Mouse (Mus musculus) embryonic stem cell, embryonic (primary cell): ENCODE measurements around the gene Igsf3.

Experiments used
- CTCF ChIA-PET, 4 experiments: fragments of 300-600 bp in 2 of 4; fragments of 350-600 bp in 2 of 4; sonication (Branson Sonifier 250); formaldehyde crosslinking; loops; one replicate each; lab custom pipeline; 2022; ENCODE audit warnings: inconsistent platforms in 2 of 4; lab: Charles Lee
- POLR2A ChIA-PET, 4 experiments: fragments of 300-600 bp in 2 of 4; fragments of 350-600 bp in 2 of 4; sonication (Branson Sonifier 250); formaldehyde crosslinking; loops; one replicate each; lab custom pipeline; 2022; ENCODE audit warnings: antibody characterized with exemption in 4 of 4, inconsistent platforms in 1 of 4; lab: Charles Lee

Gene Igsf3

DNA sequence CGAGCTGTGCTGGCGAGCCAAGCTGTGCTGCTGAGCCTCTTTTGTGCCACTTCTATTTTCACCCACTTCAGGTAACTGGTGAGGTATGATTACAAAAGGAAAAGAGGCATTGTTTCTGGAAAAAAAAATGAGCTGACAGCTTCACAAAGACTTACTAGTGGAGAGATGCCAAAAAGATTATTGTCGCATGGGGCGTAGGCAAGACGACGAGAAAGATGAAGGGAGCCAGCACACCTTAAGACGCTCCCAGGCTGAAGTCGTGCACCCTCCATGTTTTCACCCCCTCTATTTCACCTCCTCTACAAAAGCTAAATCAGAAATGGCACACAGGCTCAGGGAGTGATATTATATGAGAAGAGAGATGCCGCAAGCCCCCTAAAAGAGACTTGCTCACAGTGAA lies 113.6 kb downstream of the Igsf3 start:
- CTCF ChIA-PET: interaction anchor here in 2 of 4 experiments (0.6 kb wide), 2 partner anchors 118 to 133 kb away, joined by 3 to 4 read pairs; no protein-coding TSS in a partner anchor
- POLR2A ChIA-PET: no interaction called here

DNA sequence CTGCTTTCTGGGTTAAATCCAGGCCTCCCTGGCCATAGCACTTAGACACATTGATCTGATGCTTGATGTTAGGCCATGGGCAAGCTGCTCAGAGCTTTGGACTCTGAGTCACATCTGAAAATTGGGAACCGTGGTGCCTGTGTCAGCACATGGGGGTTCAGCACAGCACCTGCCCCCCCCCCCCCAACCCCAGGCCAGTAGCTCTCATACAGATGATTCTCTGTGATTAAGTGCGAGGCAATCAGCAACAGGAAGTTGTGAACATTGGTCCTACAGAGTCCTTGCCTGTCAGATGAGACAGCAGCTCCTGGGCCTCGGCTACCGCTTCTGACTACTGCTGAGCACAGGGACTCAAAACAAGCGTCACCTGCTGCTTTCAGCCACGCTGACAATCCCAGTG lies 116.0 kb downstream of the Igsf3 start:
- POLR2A ChIA-PET: interaction anchor here in 3 of 4 experiments (0.5 to 1.7 kb wide), 3 partner anchors 10 to 674 kb away, joined by 3 to 6 read pairs (median 4); no protein-coding TSS in a partner anchor
- CTCF ChIA-PET: interaction anchor here (0.7 to 5.9 kb wide), 15 partner anchors 8 to 548 kb away, joined by 3 to 56 read pairs (median 7); no protein-coding TSS in a partner anchor

DNA sequence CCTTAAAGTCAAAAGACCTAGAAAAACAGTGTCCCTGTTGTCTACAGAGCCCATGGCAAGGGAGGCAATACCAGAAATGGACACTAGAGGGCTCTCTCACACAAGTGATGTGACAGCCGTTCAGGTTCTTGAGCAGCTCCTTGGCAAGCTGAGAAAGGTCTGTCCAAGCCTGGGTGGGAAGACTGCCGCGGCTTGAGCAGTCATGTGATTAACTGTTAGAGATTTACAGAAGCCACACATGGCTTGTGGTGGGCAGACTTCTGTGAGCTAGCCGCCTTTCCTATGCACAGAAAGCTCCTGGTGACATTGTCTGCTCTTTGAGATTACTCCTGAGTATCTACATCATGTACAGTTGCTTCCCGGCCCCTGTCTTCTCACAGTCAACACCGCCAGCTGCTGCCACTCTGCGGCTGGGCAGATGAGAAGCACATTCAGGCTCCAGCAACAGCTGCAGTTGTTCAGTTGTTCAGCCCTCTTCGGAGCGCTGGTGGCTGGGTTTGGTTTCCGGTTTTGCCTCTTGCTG lies 117.1 kb downstream of the Igsf3 start:
- ChIA-PET POLR2A (interaction anchor here in 3 of 4 experiments (0.7 to 1.7 kb wide), 11 partner anchors 10 to 342 kb away, joined by 3 to 8 read pairs (median 4); partner anchors contain the start of gene Atp1a1 (in 1 of the 3)), CTCF (interaction anchor here (0.6 to 5.9 kb wide), 50 partner anchors 8 to 381 kb away, joined by 3 to 56 read pairs (median 4); no protein-coding TSS in a partner anchor)

DNA sequence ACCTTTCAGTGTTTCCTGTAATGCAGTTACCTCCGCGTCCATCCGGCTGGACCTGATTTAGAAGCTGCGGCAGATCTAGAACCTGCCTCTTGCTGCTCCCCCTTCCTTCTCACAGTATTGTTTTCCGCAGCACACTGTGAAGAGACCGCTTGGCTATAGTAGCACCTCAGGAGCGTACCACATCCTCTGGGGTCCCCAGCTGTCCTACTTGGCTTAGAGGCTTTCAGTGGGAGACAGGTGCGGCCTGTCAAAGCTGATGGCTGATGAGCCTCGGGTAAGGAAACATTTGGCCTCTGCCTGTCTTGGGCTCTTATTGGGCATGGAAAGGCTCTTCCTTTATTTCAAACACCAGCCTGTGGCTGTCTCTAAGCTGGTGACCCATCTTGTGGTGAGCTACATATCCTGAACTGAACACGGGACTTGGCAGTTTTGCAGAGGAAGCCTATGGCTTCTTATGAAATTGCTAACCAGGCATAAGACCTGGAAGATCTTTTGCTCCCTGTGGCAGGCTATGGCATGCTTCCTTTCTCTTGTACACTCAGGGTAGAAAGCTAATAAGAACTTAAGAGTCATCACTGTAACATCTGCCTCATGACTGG lies 120.6 kb downstream of the Igsf3 start:
- ChIA-PET POLR2A (interaction anchor here in 2 of 4 experiments (1.1 to 1.4 kb wide), 3 partner anchors 9 to 339 kb away, joined by 3 to 4 read pairs (median 3); no protein-coding TSS in a partner anchor), CTCF (interaction anchor here in 1 of 4 experiments (5.9 kb wide), 1 partner anchor 314 kb away, joined by 56 read pairs; no protein-coding TSS in a partner anchor)

DNA sequence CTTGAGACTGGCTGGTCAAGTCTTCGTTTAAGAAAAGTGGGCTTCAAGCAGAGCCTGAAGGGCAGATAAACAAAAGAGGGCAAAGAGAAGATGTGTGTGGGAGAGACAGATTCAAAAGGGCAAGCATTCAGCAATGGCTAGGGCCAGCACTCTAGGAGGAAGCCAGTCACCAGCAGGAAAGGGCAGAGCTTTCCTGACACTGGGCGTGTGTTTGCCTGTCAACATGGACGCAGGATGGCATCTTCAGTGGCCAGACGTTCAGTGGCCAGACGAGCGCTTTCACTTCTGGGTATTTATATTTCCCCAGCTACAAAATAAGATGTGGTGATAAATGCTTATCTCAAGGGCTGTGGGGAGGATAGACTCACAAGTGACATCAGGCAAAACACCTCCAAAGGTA lies 123.0 kb downstream of the Igsf3 start:
- ChIA-PET CTCF (no interaction called here), POLR2A (no interaction called here)

DNA sequence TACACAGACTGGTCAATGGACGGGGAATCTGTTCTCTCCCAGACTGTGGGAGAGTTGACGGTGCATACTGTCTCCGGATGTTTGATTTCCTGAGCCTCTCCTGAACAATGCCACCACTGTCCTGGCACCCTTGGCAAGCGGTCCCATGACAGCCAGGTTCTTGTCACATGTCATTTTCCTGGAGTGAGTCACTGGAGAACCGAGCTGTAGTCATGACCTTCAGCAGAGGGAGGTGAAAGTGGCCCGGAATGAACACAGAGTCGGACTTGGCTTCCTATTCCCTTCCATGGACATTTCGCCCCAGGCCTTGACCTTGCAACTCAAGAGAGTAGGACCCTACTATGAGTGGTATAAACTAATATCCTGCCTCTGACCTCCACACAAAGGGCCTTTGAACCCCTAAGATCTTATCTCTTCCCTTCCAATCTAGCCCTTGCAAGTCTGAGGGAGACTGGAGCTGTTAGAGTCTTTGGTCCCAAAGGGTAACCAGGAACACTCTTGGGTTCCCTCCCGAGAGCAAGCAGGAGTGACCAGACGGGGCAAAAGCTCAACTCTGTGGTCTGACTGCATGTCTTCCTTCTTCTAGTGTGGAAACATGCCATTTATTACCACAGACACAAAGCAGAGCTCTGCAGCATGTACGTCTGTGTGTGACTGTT lies 123.6 kb downstream of the Igsf3 start:
- POLR2A ChIA-PET: interaction anchor here in 2 of 4 experiments (0.7 to 0.8 kb wide), 2 partner anchors 19 to 380 kb away, joined by 3 read pairs; no protein-coding TSS in a partner anchor
- CTCF ChIA-PET: interaction anchor here in 1 of 4 experiments (1.8 kb wide), 1 partner anchor 14 kb away, joined by 4 read pairs; no protein-coding TSS in a partner anchor

DNA sequence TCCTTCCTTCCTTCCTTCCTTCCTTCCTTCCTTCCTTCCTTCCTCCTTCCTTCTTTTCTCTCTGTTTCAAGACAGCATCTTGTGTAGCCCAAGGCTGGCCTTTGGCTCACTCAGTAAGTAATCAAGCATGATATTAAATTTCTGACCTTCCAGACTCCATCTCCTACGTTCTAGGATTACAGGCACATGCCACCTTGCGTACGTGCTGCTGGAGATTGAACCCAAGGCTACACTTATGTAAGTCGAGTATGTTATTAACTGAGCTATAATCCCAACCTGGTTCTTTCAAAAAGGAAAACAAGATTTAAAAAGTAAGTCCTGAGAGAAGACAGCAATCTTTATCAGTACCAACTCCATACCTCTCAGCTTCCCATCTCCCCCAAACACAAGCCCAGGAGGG lies 124.7 kb downstream of the Igsf3 start:
- POLR2A ChIA-PET: interaction anchor here in 1 of 4 experiments (1.1 kb wide), 1 partner anchor 311 kb away, joined by 3 read pairs; no protein-coding TSS in a partner anchor

DNA sequence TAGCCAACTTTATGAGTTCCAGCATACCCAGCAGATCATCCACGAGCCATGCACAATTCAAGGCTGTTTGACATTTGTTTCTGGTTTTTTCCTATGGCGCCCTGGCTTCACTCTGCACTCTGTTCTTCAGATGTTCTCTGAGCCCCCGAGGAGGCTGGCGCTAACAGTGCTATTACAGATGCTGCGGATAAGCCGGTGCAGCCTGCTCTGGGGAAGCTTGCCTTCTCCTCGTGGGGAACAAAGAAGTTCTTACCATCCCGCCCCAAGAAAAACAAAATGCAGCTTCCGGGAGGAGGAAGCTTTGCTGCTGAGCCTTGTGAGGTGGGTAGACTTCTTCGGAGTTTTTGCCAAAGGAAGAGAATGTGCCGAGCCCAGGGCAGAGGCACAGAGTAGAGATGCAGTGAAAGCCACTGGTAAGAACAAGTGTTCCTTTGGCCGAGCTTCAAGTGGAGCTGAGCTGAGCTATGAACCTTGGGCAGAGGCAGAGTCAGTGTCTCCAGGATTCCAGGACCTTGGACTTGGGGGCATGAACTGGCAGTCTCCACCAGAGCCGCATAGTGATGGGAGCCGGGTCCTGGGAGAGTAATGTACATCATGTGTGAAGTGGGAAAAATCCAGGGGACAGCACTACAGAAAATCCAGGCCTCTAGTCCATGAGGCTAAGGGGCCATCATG lies 125.3 kb downstream of the Igsf3 start:
- ChIA-PET POLR2A (interaction anchor here in 2 of 4 experiments (1.1 to 1.3 kb wide), 2 partner anchors 206 to 310 kb away, joined by 3 read pairs; no protein-coding TSS in a partner anchor), CTCF (interaction anchor here in 3 of 4 experiments (0.5 to 1.8 kb wide), 6 partner anchors 9 to 310 kb away, joined by 3 to 6 read pairs (median 4); no protein-coding TSS in a partner anchor)

More for the DNA sequence above, 124.7 kb downstream of the Igsf3 start:
- CTCF ChIA-PET: interaction anchor here in 3 of 4 experiments (0.5 to 1.8 kb wide), 6 partner anchors 8 to 311 kb away, joined by 3 to 6 read pairs (median 4); no protein-coding TSS in a partner anchor

DNA sequence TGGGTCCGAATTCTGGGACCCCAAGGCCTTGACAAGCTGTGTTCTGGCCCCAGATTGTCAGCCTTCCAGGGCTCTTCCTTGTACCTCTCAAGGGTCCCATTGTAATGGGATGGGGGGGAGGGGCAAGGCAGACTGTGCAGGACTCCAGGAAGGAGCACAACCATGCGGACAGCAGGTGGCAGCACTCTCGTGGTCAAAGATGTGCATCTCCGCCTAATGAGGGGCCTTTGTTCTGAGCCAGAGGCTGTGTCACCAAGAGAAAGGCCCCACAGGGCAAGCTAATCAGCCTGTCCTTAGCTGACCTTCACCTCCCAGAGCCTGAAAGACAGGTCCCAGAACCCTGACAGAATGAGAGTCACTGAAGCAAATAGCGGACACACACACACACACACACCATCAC lies 129.3 kb downstream of the Igsf3 start:
- CTCF ChIA-PET: interaction anchor here (0.6 to 3.1 kb wide), 25 partner anchors 9 to 1269 kb away, joined by 3 to 17 read pairs (median 3); partner anchors contain the start of gene Atp1a1 (in 1 of the 4)
- POLR2A ChIA-PET: interaction anchor here in 3 of 4 experiments (0.5 to 2.0 kb wide), 12 partner anchors 9 to 300 kb away, joined by 3 to 8 read pairs (median 4); no protein-coding TSS in a partner anchor

DNA sequence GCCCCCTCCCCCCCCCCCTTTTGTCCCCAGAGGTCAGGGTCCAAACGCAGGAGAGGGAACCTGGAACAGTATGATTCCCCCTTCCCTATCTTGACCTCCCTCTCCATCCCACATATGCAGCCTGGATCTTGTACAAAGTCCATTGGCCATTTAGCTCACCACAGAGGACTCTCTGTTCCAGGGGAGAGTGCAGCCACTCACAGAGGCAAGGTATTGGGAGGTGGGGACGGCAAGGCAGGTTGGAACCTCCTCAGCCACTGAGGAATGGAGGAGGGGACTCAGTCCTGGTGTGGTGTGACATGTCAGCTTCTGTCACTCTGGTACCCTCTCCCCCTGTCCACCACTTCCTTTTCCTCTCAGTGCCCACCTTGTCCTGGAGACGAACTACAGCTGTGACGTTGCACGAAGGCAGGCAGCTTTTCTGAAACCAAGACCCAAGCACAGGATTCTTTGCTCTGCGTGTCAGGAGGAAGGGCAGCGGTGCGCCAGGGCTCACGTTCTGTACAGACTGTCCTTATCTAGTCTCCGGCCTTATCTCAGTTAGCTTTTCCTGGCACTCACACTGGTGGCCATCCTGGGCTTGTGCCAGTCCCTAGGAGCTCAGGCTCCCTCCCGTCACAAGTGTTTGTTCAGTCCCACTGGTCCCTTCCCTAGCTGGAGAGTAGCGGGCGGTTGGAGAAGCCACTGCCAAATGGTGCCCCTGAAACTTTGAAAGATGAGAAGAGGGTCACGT lies 130.3 kb downstream of the Igsf3 start:
- POLR2A ChIA-PET: interaction anchor here in 3 of 4 experiments (0.5 to 1.8 kb wide), 12 partner anchors 10 to 299 kb away, joined by 3 to 7 read pairs (median 4); partner anchors contain the start of gene Atp1a1 (in 1 of the 3)

DNA sequence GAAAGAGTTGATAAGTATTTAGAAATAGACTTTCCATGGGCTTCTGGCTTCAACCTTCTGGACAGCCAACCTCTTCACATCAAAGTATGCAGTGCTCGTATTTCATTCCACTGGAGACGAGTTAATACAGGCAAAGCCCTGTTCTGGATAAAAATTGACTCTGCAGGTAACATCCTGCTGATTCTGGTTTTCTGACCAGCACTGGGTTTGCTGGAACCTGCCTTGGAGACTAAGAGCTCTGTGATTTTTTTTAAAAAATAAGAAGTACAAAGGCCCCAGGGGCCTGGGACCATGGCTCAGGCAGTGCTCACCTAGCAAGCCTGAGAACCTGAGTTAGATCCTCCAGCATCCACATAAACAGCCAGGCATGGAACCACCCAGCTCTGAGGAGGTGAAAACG lies 130.9 kb downstream of the Igsf3 start:
- CTCF ChIA-PET: interaction anchor here in 2 of 4 experiments (1.0 to 3.1 kb wide), 2 partner anchors 13 to 305 kb away, joined by 4 to 17 read pairs; no protein-coding TSS in a partner anchor
- POLR2A ChIA-PET: interaction anchor here in 2 of 4 experiments (1.1 to 1.7 kb wide), 4 partner anchors 9 to 296 kb away, joined by 3 to 7 read pairs (median 4); partner anchors contain the start of gene Atp1a1 (in 1 of the 2)

More for the DNA sequence above, 130.3 kb downstream of the Igsf3 start:
- CTCF ChIA-PET: interaction anchor here in 3 of 4 experiments (0.5 to 3.1 kb wide), 19 partner anchors 13 to 1198 kb away, joined by 3 to 17 read pairs (median 4); partner anchors contain the start of gene Atp1a1 (in 1 of the 3)

DNA sequence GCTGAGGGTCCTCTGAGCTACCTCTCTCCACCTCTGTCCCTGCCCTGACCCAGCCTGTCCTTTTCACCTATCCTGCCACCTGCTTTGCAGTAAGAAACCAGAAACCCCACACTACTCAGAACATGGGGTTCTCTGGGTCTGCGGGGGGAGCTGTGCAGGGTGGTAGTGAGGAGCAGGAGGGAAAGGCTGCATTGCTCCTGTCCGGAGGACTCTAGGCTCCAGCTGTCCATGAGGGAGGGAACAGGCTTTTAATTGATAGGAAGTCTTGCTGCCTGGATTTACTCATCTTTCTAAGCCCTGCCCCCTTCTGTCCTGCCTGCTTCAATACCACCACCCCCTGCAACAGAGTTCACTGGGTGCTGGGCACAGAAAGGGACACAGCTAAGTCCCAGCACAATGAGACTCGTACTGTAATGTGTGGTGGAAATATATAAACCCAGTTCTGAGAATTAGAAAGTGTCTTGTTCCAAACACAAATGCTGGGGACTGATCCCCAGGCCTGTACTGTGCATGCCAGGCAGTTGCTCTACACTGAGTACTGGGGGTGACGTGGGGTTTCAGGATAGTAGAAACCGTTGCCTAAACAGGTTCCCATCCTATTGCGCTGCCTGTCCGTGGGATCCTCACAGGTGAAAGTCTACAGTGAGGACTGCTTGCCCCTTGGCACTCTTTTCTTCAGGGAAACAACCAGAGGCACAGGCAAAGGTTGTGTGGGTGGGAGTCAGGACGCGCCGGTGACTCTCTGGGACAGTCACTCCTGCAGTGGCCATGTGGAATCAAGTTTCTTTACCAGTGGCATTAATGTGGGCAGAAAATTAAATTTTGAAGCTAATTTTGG lies 133.0 kb downstream of the Igsf3 start:
- POLR2A ChIA-PET: interaction anchor here in 2 of 4 experiments (0.5 kb wide), 2 partner anchors 73 to 660 kb away, joined by 3 to 5 read pairs; no protein-coding TSS in a partner anchor
- CTCF ChIA-PET: interaction anchor here in 1 of 4 experiments (0.6 kb wide), 1 partner anchor 304 kb away, joined by 4 read pairs; no protein-coding TSS in a partner anchor

DNA sequence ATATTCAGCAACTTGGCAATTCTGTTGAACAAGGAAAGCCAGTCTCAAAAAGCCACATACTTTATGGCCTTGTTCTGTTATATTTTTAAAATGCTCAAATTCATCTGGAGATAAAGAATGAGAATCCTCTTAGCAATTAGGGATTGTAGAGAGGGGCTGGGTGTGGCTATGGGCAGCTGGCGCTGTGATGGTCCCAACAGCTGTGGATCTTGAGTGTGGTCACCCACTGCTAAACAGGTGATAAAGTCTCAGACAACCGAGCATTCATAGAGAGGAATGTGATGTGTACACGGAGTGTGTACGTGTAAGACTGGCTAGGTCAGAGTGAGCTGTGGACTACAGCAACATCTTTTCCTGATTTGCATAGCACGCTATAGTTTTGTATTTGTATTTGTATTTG lies 133.7 kb downstream of the Igsf3 start:
- CTCF ChIA-PET: no interaction called here
- POLR2A ChIA-PET: no interaction called here
